Mouse (Mus musculus) forebrain, embryonic 13.5 days (tissue): ENCODE results near the gene Fam160a1. TPM values are rescaled to one million over a fixed set of nuclear protein-coding genes. Genes with fewer than 3 reads are reported as not detected.
A peak's percentile ranks its signal among the peaks of the same experiment; 100 is the strongest.

Experiments
- ATAC-seq: fragments of 200-750 bp; cut with Nextera tagmentation; 2 replicates; pipeline ENCODE4 v1.8.0; 2017
- H3K27ac ChIP-seq: fragments of 300-500 bp; sonication (generic); 2 replicates; pipeline ENCODE4 v1.5.1; 2015; ENCODE audit warnings: inconsistent platforms, mild to moderate bottlenecking, moderate library complexity
- H3K27me3 ChIP-seq: fragments of 300-500 bp; sonication (generic); 2 replicates; pipeline ENCODE4 v1.6.1; 2015; ENCODE audit warnings: mild to moderate bottlenecking, inconsistent platforms
- H3K36me3 ChIP-seq: fragments of 300-500 bp; sonication (generic); 2 replicates; pipeline ENCODE4 v1.6.1; 2015; ENCODE audit warnings: mild to moderate bottlenecking, inconsistent platforms; ENCODE audit not compliant: poor library complexity, severe bottlenecking
- H3K4me1 ChIP-seq: fragments of 300-500 bp; sonication (generic); 2 replicates; pipeline ENCODE4 v1.6.1; 2015; ENCODE audit warnings: inconsistent platforms
- H3K4me2 ChIP-seq: fragments of 300-500 bp; sonication (generic); 2 replicates; pipeline ENCODE4 v1.6.1; 2015; ENCODE audit warnings: inconsistent platforms, mild to moderate bottlenecking, moderate library complexity
- H3K4me3 ChIP-seq: fragments of 300-500 bp; sonication (generic); 2 replicates; pipeline ENCODE4 v1.5.1; 2015; ENCODE audit warnings: mild to moderate bottlenecking, inconsistent platforms
- H3K9ac ChIP-seq: fragments of 300-500 bp; sonication (generic); 2 replicates; pipeline ENCODE4 v1.6.1; 2015; ENCODE audit warnings: mild to moderate bottlenecking, inconsistent platforms
- H3K9me3 ChIP-seq: fragments of 300-500 bp; sonication (generic); replicated peaks from 2 replicates; pipeline ENCODE4 v1.6.1; 2016; ENCODE audit warnings: inconsistent platforms
- WGBS: fragments of 180-500 bp; shearing (Covaris S2); methylation state at CpG from one replicate; pipeline ENCODE4 v1.1.7; 2015; 5-methylcytosine and 5-hydroxymethylcytosine counted together
- polyA plus RNA-seq: library from polyadenylated mRNA; unstranded; fragments of >200 nt; fragmentation: Nextera tagmentation; extraction: Ambion mirVana; gene quantifications from 2 replicates; pipeline ENCODE4 v1.2.1, GENCODE M21; 2015

Fam160a1 gene
- polyA plus RNA-seq, 1 experiment from 2014 or later, result 0.13 TPM

DNA sequence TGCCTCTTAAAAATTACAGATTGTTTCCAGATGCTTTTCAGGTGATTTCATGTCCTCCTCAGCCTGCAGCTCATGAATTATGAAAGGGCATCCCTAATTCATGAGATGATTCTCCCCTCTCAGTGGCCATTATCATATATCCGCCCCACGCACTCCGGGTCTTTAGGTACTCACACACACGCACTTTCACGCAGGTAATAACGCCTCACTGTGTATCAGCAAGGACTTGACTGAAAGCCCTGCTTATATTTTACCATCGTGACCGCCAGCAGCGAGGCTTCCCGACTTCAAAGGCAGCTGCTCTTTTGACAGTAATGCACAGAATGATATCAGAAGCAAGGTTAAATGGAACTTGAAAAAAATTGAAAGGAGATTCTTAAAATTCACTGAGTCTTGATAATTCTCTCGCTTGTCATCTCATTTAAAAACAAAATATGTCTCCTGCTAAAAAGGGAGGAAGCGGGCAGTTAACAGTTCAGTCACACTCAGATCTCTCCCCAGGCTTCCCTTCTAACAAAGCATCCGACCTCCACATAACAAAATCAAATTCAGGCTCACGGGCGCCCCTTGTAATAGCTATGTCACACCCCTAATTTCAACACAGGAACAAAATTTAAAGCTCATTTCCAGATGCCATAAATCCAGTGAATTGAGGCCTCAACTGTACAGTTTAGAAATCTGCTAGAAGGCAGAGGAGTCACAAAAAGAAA, 3.9 kb upstream of the Fam160a1 start:
- ATAC-seq, result no peak
- H3K27ac ChIP-seq, result no peak overlapping the region
- no peak overlapping the region for H3K4me2 ChIP-seq
- no peak overlapping the region for H3K4me3 ChIP-seq
- H3K4me1 ChIP-seq, result no peaks in the 10 kb centered on the region
- H3K36me3 ChIP-seq, result no peaks in the 10 kb centered on the region
- H3K27me3 ChIP-seq, result no peaks in the 10 kb centered on the region
- H3K9me3 ChIP-seq, result no peaks in the 10 kb centered on the region
- H3K9ac ChIP-seq, result no peak overlapping the region
- 72% methylated on average over 15 of the region's 15 CpGs for WGBS

GRCm38 (mm10) chr3:85819319-85819718, 2.2 kb upstream of the Fam160a1 start:
- Histone ChIP-seq H3K27ac (no peak overlapping the region), H3K9ac (no peak overlapping the region), H3K4me2 (no peak overlapping the region), H3K9me3 (no peaks in the 10 kb centered on the region), H3K4me1 (no peaks in the 10 kb centered on the region), H3K4me3 (no peak overlapping the region), H3K36me3 (no peaks in the 10 kb centered on the region), H3K27me3 (no peaks in the 10 kb centered on the region)
- ATAC-seq, result no peak
- 87% methylated on average over 3 of the region's 3 CpGs for WGBS

- H3K9ac ChIP-seq, result no peak overlapping the region
- no peaks in the 10 kb centered on the region for H3K9me3 ChIP-seq
- H3K27me3 ChIP-seq, result no peaks in the 10 kb centered on the region
- no peak for ATAC-seq
- no peak overlapping the region for H3K4me2 ChIP-seq
- H3K36me3 ChIP-seq, result no peaks in the 10 kb centered on the region
- H3K4me3 ChIP-seq, result no peak overlapping the region
- no peaks in the 10 kb centered on the region for H3K4me1 ChIP-seq
- WGBS, result 78% methylated on average over 7 of the region's 7 CpGs
- no peak overlapping the region for H3K27ac ChIP-seq
Measured at GRCm38 (mm10) chr3:85814241-85814640, 2.9 kb downstream of the Fam160a1 start.

DNA sequence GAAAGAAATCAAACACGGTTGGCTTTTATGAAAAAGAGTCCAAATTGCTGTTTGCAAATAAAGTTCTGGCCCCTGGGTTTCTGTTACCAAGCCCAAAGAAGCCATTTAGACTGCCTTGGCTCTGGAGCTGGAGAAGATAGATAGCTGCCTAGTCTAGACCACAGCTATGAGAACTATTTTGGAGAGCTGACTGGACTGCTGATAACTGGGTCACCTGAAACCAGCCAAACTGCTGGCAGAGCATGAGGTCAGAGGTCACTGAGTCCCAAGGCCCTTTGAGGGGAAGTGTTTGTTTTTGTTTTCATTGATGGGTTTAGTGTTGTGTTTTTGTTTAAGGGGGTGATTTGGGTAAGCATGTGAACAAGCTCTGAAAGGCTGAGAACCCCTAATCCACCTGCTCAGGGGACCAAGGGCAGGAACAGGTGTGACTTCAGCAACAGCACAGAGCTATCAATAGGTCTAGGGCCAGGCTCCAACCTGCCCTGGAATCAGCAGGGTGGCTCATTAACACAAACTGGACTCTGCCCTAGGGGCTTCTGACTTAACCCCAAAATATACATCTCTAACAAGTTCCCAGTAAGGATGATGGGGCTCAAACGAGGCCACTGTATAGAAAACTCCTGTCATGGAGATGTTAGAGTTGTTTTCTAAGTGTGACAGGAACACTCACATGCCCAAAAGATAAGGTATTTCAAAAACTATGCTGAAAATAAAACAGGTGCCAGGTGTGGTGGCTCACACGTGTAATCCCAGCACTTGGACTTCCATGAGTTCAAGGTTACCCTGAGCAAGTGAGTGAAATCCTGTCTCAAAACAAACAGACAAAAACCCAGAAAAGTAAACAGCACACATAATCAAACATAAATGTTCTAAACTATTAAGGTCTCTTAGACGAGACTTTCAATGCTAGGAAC, 3.7 kb downstream of the Fam160a1 start:
- Histone ChIP-seq H3K27ac (no peak overlapping the region), H3K36me3 (no peaks in the 10 kb centered on the region), H3K9me3 (no peaks in the 10 kb centered on the region), H3K9ac (no peak overlapping the region), H3K4me1 (no peaks in the 10 kb centered on the region), H3K4me2 (no peak overlapping the region), H3K4me3 (no peak overlapping the region), H3K27me3 (no peaks in the 10 kb centered on the region)
- WGBS, result 70% methylated on average over 4 of the region's 4 CpGs
- no peak for ATAC-seq

GRCm38 (mm10) chr3:85812010-85812409, 5.1 kb downstream of the Fam160a1 start:
- ATAC-seq, result no peak
- Histone ChIP-seq H3K27me3 (no peaks in the 10 kb centered on the region), H3K9ac (no peak overlapping the region), H3K27ac (no peak overlapping the region), H3K36me3 (no peaks in the 10 kb centered on the region), H3K4me1 (no peaks in the 10 kb centered on the region), H3K9me3 (no peaks in the 10 kb centered on the region), H3K4me3 (no peak overlapping the region), H3K4me2 (no peak overlapping the region)
- 94% methylated on average over 5 of the region's 5 CpGs for WGBS

- Histone ChIP-seq H3K36me3 (no peaks in the 10 kb centered on the region), H3K4me3 (no peak overlapping the region), H3K4me2 (no peak overlapping the region), H3K27ac (no peak overlapping the region), H3K27me3 (no peaks in the 10 kb centered on the region), H3K9me3 (no peaks in the 10 kb centered on the region), H3K4me1 (no peaks in the 10 kb centered on the region), H3K9ac (no peak overlapping the region)
- 77% methylated on average over 1 of the region's 1 CpGs for WGBS
- no peak for ATAC-seq
Measured at GRCm38 (mm10) chr3:85793166-85793565, 23.9 kb downstream of the Fam160a1 start.

DNA sequence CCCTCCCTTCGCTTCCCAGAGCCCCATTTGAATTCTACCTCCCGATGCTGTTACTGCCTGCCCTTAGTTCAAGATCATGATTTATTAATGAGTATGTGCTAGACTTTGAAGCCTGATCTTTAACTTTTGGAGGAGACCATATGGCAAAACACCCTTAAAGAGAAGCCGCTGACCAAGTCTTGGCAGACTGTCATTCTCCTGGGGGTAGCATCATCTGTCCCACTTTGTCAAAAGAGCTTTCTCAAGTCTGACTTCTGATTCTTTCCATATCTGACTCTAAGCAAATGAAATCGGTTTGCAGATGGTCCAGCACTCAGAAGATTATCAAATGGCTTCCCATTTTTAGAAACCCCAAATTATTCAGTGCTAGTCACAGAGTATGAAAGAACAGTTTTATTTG, 27.3 kb downstream of the Fam160a1 start:
- Histone ChIP-seq H3K4me2 (no peak overlapping the region), H3K9ac (no peak overlapping the region), H3K9me3 (no peaks in the 10 kb centered on the region), H3K4me3 (no peak overlapping the region), H3K27ac (no peak overlapping the region), H3K4me1 (0 out of 2 replicates have a peak, but pooled peaks cover 5% of the 10 kb centered on the region), H3K36me3 (no peaks in the 10 kb centered on the region), H3K27me3 (no peaks in the 10 kb centered on the region)
- ATAC-seq, result no peak
- WGBS, result 77% methylated on average over 4 of the region's 4 CpGs

DNA sequence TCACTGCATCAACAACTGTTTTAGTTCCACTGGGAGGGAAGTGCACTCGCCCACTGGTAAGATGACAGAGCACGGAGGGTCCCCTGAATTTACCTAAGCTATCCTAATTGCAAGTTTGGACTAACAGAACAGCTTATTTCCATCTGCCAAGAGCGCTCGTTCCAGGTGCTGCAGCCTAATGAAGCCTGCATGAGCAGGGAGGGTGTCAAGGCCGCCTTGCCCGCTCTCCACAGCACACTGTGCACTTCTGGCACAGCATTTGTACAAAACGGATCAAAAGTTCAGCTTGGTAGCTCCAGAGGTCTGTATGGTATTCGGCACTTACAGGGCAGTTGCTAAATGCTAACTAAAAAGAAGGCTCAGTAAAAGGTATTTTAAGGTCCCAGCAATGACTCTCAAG, 30.6 kb downstream of the Fam160a1 start:
- Histone ChIP-seq H3K36me3 (no peaks in the 10 kb centered on the region), H3K9me3 (no peaks in the 10 kb centered on the region), H3K27me3 (no peaks in the 10 kb centered on the region), H3K4me3 (no peak overlapping the region), H3K27ac (no peak overlapping the region), H3K9ac (no peak overlapping the region), H3K4me2 (no peak overlapping the region), H3K4me1 (0 out of 2 replicates have a peak, but pooled peaks cover 5% of the 10 kb centered on the region)
- 73% methylated on average over 8 of the region's 8 CpGs for WGBS
- no peak for ATAC-seq

GRCm38 (mm10) chr3:85780906-85781305, 36.2 kb downstream of the Fam160a1 start:
- WGBS, result 74% methylated on average over 7 of the region's 7 CpGs
- H3K9ac ChIP-seq, result no peak overlapping the region
- H3K27ac ChIP-seq, result no peak overlapping the region
- ATAC-seq, result no peak
- H3K4me3 ChIP-seq, result no peak overlapping the region
- H3K9me3 ChIP-seq, result no peaks in the 10 kb centered on the region
- no peak overlapping the region for H3K4me2 ChIP-seq
- H3K27me3 ChIP-seq, result no peaks in the 10 kb centered on the region
- peaks cover 13% of the 10 kb centered on the region for H3K4me1 ChIP-seq
- H3K36me3 ChIP-seq, result no peaks in the 10 kb centered on the region

GRCm38 (mm10) chr3:85780332-85780731, 36.8 kb downstream of the Fam160a1 start:
- Histone ChIP-seq H3K4me1 (peaks cover 13% of the 10 kb centered on the region), H3K9me3 (no peaks in the 10 kb centered on the region), H3K4me3 (no peak overlapping the region), H3K4me2 (no peak overlapping the region), H3K27me3 (no peaks in the 10 kb centered on the region), H3K9ac (no peak overlapping the region), H3K27ac (no peak overlapping the region), H3K36me3 (no peaks in the 10 kb centered on the region)
- WGBS, result 44% methylated on average over 2 of the region's 2 CpGs
- ATAC-seq, result peak; percentile 21; the same call in 1 of the 2 replicates

- Histone ChIP-seq H3K9ac (no peak overlapping the region), H3K36me3 (no peaks in the 10 kb centered on the region), H3K27ac (no peak overlapping the region), H3K27me3 (no peaks in the 10 kb centered on the region), H3K4me3 (no peak overlapping the region), H3K4me2 (no peak overlapping the region), H3K4me1 (peaks cover 13% of the 10 kb centered on the region), H3K9me3 (no peaks in the 10 kb centered on the region)
- WGBS, result 81% methylated on average over 2 of the region's 2 CpGs
- no peak for ATAC-seq
Measured at GRCm38 (mm10) chr3:85777841-85778240, 39.2 kb downstream of the Fam160a1 start.

DNA sequence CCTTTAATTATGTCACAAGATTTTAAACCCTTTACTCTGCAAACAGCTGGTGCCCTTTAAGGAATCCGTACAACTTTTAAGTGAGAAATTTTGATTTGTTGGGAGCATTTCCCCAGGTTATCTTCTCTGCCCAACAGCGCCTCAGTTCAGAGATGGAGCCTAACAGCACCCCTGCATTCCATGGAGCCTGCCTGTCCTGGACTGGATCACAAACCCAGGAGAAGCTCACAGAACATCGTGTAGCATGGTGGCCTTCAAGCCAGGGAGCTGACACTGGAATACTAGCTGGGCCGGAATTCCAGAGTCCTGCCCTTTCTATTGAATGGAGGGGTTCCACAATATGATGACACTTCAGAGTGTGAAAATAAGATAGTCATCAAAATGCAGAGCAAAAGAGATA, 39.7 kb downstream of the Fam160a1 start:
- no peak for ATAC-seq
- H3K9ac ChIP-seq, result no peak overlapping the region
- no peak overlapping the region for H3K27ac ChIP-seq
- peaks cover 13% of the 10 kb centered on the region for H3K4me1 ChIP-seq
- H3K4me2 ChIP-seq, result no peak overlapping the region
- no peaks in the 10 kb centered on the region for H3K9me3 ChIP-seq
- no peak overlapping the region for H3K4me3 ChIP-seq
- no peaks in the 10 kb centered on the region for H3K36me3 ChIP-seq
- no peaks in the 10 kb centered on the region for H3K27me3 ChIP-seq
- WGBS, result 78% methylated on average over 4 of the region's 4 CpGs
